Mouse (Mus musculus): Measurements from ENCODE around the gene Psme2. TPM values are rescaled to one million over a fixed set of nuclear protein-coding genes. Genes with fewer than 3 reads are reported as not detected.

The Psme2 gene
- polyA plus RNA-seq (2012; rRNA removed) (36.2 and 56.0 TPM in 2 replicates), polyA plus RNA-seq (2014; fragmentation: Nextera tagmentation; extraction: Ambion mirVana) (181 and 190 TPM in 2 replicates)

GRCm38 (mm10) chr14:55590748-55591330 is at the start of gene Psme2:
Psme2 (minus strand) TSS chr14:55591113.
- Histone ChIP-seq H3K27me3 (ENCODE audit: control insufficient read depth, insufficient read depth, low read length) (no peaks in the 10 kb centered on the region), H3K4me1 (replicated peaks; ENCODE audit: control insufficient read depth in 2 of 2, insufficient read depth in 2 of 2, low read length in 1 of 2) (peaks cover 20 to 23% of the 10 kb centered on the region in 2 experiments), H3K36me3 (replicated peaks; ENCODE audit: control insufficient read depth, insufficient read depth, low read depth) (peaks cover 11% of the 10 kb centered on the region), H3K9ac (replicated peaks) (peak within 1 kb of the TSS; percentile 77), H3K4me3 (ENCODE audit: insufficient read depth in 1 of 2, low read depth in 2 of 2, low read length in 2 of 2) (peak within 1 kb of the TSS; percentile 79 to 96), H3K9me3 (ENCODE audit: control insufficient read depth, low read length) (no peaks in the 10 kb centered on the region), H3K27ac (peak within 1 kb of the TSS; percentile 97), H3K4me2 (ENCODE audit: low read depth) (peak within 1 kb of the TSS; percentile 75)
- WGBS (ENCODE audit: insufficient replicate concordance), result 0% methylated on average over 22 of the region's 22 CpGs
- peak; percentile 86 for ATAC-seq (ENCODE audit: insufficient read depth)
- peak; percentile 88 to 93 (median 92) for DNase-seq (ENCODE audit: low read depth in 3 of 3, low spot score in 3 of 3)
- TF ChIP-seq CTCF (IDR thresholded peaks at IDR 0.05; ENCODE audit: low read depth) (no peak; the same call in 1 of the 2 replicates), EP300 (IDR thresholded peaks at IDR 0.05; ENCODE audit: low read depth) (no peak)

- no peak within 1 kb of the TSS for H3K4me3 ChIP-seq (ENCODE audit: insufficient read depth in 1 of 2, low read depth in 2 of 2, low read length in 2 of 2)
- ATAC-seq (ENCODE audit: insufficient read depth), result no peak
- H3K9me3 ChIP-seq (ENCODE audit: control insufficient read depth, low read length), result no peaks in the 10 kb centered on the region
- no peak for DNase-seq (ENCODE audit: low read depth in 3 of 3, low spot score in 3 of 3)
- H3K36me3 ChIP-seq (replicated peaks; ENCODE audit: control insufficient read depth, insufficient read depth, low read depth), result peaks cover 44% of the 10 kb centered on the region
- no peaks in the 10 kb centered on the region for H3K27me3 ChIP-seq (ENCODE audit: control insufficient read depth, insufficient read depth, low read length)
- H3K4me2 ChIP-seq (ENCODE audit: low read depth), result no peak within 1 kb of the TSS
- H3K4me1 ChIP-seq (replicated peaks; ENCODE audit: control insufficient read depth in 2 of 2, insufficient read depth in 2 of 2, low read length in 1 of 2), result peaks cover 9 to 10% of the 10 kb centered on the region in 2 experiments
- 90% methylated on average over 9 of the region's 9 CpGs for WGBS (ENCODE audit: insufficient replicate concordance)
- no peak within 1 kb of the TSS for H3K9ac ChIP-seq (replicated peaks)
- TF ChIP-seq EP300 (IDR thresholded peaks at IDR 0.05; ENCODE audit: low read depth) (no peak), CTCF (IDR thresholded peaks at IDR 0.05; ENCODE audit: low read depth) (no peak)
- H3K27ac ChIP-seq, result no peak within 1 kb of the TSS
Observed at GRCm38 (mm10) chr14:55637795-55638194, 46.9 kb upstream of the Psme2 start, which contains the start of gene Gm49378. Gm49378 (minus strand) TSS chr14:55637895.

GRCm38 (mm10) chr14:55635523-55636007 is 44.7 kb upstream of the Psme2 start, which contains the start of gene Ipo4:
Ipo4 (minus strand) TSS chr14:55635957.
- Histone ChIP-seq H3K4me1 (replicated peaks; ENCODE audit: control insufficient read depth in 2 of 2, insufficient read depth in 2 of 2, low read length in 1 of 2) (peaks cover 0 to 3% of the 10 kb centered on the region in 2 experiments; a peak in 1 of 4 replicates), H3K4me2 (ENCODE audit: low read depth) (peak within 1 kb of the TSS; percentile 80), H3K27me3 (ENCODE audit: control insufficient read depth, insufficient read depth, low read length) (no peaks in the 10 kb centered on the region), H3K9ac (replicated peaks) (peak within 1 kb of the TSS; percentile 39), H3K27ac (no peak within 1 kb of the TSS), H3K9me3 (ENCODE audit: control insufficient read depth, low read length) (no peaks in the 10 kb centered on the region), H3K36me3 (replicated peaks; ENCODE audit: control insufficient read depth, insufficient read depth, low read depth) (peaks cover 40% of the 10 kb centered on the region), H3K4me3 (ENCODE audit: insufficient read depth in 1 of 2, low read depth in 2 of 2, low read length in 2 of 2) (peak within 1 kb of the TSS; percentile 59 to 60)
- DNase-seq (ENCODE audit: low read depth in 3 of 3, low spot score in 3 of 3) (peak; percentile 70 to 71 (median 71)), ATAC-seq (ENCODE audit: insufficient read depth) (peak; percentile 77)
- 2% methylated on average over 33 of the region's 33 CpGs for WGBS (ENCODE audit: insufficient replicate concordance)
- TF ChIP-seq EP300 (IDR thresholded peaks at IDR 0.05; ENCODE audit: low read depth), result no peak
- no peak for TF ChIP-seq CTCF (IDR thresholded peaks at IDR 0.05; ENCODE audit: low read depth)

GRCm38 (mm10) chr14:55634874-55635522 is 44.1 kb upstream of the Psme2 start:
- Histone ChIP-seq H3K4me3 (ENCODE audit: insufficient read depth in 1 of 2, low read depth in 2 of 2, low read length in 2 of 2) (peak overlapping the region; percentile 59 to 60), H3K4me2 (ENCODE audit: low read depth) (peak overlapping the region; percentile 80), H3K27me3 (ENCODE audit: control insufficient read depth, insufficient read depth, low read length) (no peaks in the 10 kb centered on the region), H3K9me3 (ENCODE audit: control insufficient read depth, low read length) (no peaks in the 10 kb centered on the region), H3K9ac (replicated peaks) (peak overlapping the region; percentile 39), H3K36me3 (replicated peaks; ENCODE audit: control insufficient read depth, insufficient read depth, low read depth) (peaks cover 43% of the 10 kb centered on the region), H3K4me1 (replicated peaks; ENCODE audit: control insufficient read depth in 2 of 2, insufficient read depth in 2 of 2, low read length in 1 of 2) (peaks cover 0 to 3% of the 10 kb centered on the region in 2 experiments; a peak in 1 of 4 replicates), H3K27ac (no peak overlapping the region)
- DNase-seq (ENCODE audit: low read depth in 3 of 3, low spot score in 3 of 3), result no peak
- whole genome bisulfite sequencing (ENCODE audit: insufficient replicate concordance), result 4% methylated on average over 23 of the region's 23 CpGs
- TF ChIP-seq CTCF (IDR thresholded peaks at IDR 0.05; ENCODE audit: low read depth) (no peak), EP300 (IDR thresholded peaks at IDR 0.05; ENCODE audit: low read depth) (no peak)
- peak; percentile 48 for ATAC-seq (ENCODE audit: insufficient read depth)

- no peak overlapping the region for H3K9ac ChIP-seq (replicated peaks)
- no peak overlapping the region for H3K4me3 ChIP-seq (ENCODE audit: insufficient read depth in 1 of 2, low read depth in 2 of 2, low read length in 2 of 2)
- no peak overlapping the region for H3K27ac ChIP-seq
- H3K9me3 ChIP-seq (ENCODE audit: control insufficient read depth, low read length), result no peaks in the 10 kb centered on the region
- ATAC-seq (ENCODE audit: insufficient read depth), result no peak; the same call in 1 of the 2 replicates
- H3K4me1 ChIP-seq (replicated peaks; ENCODE audit: control insufficient read depth in 2 of 2, insufficient read depth in 2 of 2, low read length in 1 of 2), result peaks cover 0 to 3% of the 10 kb centered on the region in 2 experiments; a peak in 1 of 4 replicates
- H3K27me3 ChIP-seq (ENCODE audit: control insufficient read depth, insufficient read depth, low read length), result no peaks in the 10 kb centered on the region
- no peak overlapping the region for H3K4me2 ChIP-seq (ENCODE audit: low read depth)
- DNase-seq (ENCODE audit: low read depth in 3 of 3, low spot score in 3 of 3), result no peak
- peaks cover 35% of the 10 kb centered on the region for H3K36me3 ChIP-seq (replicated peaks; ENCODE audit: control insufficient read depth, insufficient read depth, low read depth)
- TF ChIP-seq CTCF (IDR thresholded peaks at IDR 0.05; ENCODE audit: low read depth) (peak; percentile 96), EP300 (IDR thresholded peaks at IDR 0.05; ENCODE audit: low read depth) (no peak)
- 30% methylated on average over 5 of the region's 5 CpGs for WGBS (ENCODE audit: insufficient replicate concordance)
Observed at GRCm38 (mm10) chr14:55629312-55629711, 38.4 kb upstream of the Psme2 start.
